Mouse (Mus musculus) MEL-GATA-1-ER (cell line): Measurements from ENCODE around the gene Ncln.

Source experiments
- DNase-seq: peaks from one replicate; pipeline ENCODE4 v3.0.0-alpha.2; 2012; ENCODE audit warnings: low read depth; ENCODE audit errors: extremely low read depth

Ncln gene

DNA sequence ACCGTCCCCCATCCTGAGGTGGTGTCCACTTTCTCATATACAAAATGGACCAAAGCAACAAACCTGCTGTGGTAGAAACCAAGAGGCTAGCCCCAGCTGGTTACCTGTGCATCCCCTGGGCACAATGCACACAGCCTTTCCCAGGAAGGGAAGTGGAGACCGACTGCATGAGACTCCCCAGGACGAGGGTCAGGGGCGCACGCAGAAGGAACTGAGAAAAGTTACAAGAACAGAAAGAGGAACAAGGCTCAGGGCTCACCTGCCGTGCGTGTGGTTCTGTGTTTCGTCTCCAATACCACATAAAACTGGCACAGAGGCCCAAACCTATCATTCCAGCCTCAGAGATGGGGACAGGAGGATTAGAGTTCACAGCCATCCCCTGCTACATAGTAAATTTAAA, 21.0 kb upstream of the Ncln start:
- no peak for DNase-seq

DNA sequence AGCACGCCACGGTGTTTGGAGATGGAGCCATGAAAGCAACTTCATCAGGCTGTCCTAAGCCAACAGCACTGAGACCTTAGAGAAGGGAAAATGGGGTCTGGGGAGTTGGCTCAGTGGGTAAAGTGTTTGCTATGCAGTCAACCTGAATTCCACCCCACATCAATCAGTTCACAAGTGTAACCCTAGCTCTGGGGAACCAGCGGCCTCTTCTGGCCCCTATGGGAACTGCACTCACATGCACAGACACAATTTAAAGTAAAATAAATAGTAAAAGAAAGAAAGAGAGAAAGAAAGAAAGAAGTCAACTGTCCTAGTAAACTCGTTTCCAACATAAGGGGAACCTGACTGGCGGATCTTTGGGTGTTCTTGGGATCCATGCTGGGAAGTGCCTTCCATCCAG, 17.6 kb upstream of the Ncln start:
- no peak for DNase-seq

DNA sequence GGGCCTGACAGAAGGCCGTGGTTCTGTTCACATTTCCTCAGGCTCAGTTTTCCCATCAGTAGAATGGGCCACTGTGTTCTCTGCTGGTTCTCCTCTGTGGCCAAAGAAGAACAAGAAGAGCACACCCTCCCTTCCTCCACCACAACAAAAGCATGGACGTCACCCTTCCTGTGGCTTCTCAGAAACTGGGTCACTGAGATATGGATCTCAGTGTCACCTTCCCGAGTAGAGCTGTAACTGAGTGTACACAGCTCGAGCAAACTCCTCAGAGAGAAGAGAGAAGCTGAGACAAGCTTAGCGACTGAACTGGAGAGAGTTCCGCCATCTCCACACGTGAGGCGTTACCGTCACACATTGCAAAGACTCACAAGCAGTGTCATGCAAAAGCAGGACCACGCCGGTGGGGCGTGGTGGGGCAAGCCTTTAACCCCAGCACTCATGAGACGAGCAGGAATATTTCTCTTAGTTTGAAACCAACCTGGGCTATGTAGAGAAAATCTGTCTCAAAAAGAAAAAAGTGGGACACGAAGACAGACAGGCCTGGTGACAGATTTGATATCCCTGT, 14.1 kb upstream of the Ncln start:
- DNase-seq = no peak

DNA sequence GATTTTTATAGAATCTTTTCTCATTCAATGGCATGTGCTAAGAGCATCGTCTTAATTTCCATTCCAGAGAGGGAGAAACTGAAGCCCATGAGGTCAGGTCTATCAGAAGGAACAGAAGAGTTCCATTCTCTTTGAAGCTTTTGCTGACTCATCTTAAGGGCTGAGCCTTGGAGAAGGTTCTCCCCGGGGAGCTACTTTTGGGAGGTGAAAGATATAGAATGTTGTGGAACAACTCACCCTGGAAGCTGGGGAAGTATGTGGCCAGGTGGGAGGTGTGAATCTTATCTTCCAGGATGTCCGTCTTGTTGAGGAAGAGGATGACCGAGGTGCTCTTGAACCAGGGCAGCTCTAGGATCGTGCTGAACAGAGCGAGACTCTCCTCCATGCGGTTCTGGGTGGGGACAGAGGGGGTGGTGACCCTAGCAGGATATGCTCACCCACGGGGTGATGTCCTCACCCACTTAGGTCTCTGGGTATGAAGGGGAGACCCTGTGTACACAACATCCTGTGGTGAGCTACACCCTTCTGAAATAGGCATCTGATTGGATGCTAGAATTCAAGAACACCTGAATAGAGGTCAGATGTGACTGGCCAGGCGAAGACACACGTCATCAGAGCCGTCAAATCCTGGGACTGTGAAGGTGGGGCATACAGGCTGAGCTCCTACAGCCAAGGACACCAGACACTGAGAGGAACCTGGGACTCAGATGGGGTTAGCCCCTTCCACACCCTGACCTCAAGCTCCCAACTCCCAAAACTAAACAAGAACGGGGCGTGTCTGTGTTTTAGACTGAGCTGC, 11.7 kb upstream of the Ncln start:
- DNase-seq = no peak

DNA sequence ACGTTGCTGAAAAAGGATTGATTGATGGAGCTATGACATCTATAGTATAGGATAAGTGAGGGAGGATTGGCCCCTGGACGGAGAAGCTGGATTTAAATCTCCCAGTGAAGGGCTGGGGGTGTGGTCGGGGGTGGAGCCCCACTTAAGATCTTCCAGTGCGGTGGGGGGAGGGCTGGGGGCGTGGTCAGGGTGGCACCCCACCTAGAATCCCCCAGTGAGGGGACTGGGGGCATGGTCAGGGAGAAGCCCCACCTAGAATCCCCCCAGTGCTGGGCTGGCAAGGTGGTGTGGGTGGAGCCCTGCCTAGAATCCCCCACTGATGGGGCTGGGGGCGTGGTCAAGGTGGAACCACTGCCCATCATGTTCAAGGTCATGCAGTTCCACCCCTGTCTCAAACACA, 10.9 kb upstream of the Ncln start:
- DNase-seq = no peak

DNA sequence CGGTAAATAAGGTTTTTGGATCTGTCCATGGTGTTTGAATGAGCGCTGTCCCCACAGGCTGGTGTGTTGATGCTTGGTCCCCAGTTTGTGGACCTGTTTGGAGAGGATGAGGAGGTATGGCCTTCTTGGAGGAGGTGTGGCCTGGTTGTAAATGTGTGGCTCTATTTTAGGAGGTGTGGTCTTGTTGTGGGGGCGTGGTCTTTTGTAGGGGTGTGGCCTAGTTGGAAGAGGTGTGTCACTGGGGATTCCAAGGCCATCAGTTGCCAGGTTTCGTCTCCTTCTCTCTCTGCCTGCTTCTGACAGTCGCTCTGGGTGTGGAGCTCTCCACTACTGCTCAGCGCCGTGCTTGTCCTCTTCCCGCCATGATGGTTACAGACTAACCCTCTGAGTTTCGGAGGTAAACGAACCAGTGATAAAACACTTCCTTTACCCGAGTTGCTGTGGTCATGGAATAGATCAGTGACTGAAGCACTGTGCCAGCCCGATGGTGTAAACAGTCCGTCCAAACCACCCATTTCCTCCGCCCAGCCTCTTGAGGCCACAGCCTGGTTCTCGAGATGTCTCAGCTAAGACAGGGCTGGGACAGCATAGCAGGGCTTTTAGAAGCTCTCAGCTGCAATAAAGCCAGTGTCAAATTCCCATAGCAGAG, 8.9 kb upstream of the Ncln start:
- no peak for DNase-seq

DNA sequence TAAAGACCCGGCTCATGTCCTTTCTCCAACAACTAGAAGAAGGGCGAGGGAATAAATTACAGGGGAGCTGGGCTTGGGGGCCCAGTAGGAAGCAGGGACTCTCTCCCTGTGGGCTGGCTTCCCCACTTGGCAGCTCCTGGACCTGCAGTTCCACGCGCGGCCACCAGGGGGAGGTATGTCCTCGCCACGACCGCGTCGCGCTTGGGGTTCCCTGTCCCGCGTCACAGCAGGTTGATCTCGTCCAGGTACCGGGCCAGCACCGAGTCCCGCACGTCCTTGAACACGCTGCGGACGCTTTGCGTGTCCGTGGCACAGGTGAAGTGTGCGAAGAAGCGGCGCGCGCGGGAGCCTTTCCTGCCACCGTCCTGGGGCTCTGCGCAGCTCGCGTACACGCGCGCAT, 6.5 kb upstream of the Ncln start:
- DNase-seq = no peak

DNA sequence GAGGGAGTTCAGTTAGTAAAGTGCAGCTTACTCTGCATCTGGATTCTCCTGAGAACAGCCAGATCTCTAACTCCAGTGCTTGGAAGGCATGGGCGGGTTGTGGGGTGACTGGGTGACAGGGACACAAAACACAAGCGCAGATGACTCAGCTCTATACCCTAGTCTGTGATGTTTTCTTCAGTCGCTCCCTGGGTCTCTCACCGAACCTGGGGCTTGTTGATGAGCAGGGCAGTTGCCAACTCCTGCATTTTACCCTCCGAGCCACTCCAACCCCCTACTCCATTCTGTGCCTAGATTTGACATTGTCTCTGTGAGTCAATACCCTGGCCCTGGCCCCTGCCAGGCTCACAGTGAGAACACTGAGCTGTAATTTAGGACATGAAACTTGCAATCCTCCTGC, 5.7 kb upstream of the Ncln start:
- DNase-seq = no peak

DNA sequence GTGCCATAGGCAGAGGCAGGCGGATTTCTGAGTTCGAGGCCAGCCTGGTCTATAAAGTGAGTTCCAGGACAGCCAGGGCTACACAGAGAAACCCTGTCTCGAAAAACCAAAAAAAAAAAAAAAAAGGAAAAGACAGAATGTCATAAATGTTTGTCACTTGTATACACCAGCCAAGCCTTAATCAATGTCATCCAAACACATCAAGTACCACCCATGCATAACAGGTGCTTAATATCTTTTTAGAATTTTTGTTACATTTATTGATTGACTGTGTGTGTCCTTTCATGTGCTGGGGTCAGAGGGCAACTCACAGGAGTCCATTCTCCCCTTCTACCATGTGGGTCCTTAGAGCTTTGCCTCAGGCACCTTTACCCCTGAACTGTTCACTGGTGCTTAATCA, 3.8 kb upstream of the Ncln start, which contains the start of gene S1pr4:
S1pr4 (minus strand) TSS at position 101 of the 400 bp plus-strand sequence.
- DNase-seq = no peak

DNA sequence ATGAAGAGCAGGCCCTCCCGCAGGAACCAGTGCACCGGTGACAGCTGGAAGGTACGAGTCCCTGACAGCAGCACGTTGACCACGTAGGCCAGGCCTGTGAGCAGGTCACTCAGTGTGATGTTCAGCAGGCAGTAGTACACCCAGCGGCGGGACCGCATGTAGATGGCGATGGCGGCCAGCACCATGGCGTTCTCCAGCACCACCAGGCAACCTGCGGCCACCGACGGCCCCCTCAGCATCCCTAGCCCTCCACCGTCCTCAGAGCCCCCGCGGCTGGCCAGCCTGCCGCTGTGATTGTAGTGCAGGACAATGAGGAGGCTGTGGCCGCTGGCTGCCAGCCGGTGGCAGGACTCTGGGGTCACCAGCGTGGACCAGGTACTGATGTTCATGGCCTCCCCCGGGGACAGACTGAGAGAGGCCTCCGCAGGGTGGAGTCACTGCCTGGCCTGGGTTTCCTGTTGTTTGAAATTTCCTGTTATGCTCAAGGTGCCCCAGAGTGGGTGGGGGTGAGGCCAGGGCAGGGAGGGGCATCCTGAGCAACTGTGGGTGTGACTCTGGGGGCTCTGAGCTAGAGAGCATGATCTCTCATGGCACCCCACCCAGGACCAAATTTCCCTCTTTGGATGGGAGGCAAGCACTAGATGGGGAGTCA, 3.2 kb upstream of the Ncln start:
- no peak for DNase-seq

DNA sequence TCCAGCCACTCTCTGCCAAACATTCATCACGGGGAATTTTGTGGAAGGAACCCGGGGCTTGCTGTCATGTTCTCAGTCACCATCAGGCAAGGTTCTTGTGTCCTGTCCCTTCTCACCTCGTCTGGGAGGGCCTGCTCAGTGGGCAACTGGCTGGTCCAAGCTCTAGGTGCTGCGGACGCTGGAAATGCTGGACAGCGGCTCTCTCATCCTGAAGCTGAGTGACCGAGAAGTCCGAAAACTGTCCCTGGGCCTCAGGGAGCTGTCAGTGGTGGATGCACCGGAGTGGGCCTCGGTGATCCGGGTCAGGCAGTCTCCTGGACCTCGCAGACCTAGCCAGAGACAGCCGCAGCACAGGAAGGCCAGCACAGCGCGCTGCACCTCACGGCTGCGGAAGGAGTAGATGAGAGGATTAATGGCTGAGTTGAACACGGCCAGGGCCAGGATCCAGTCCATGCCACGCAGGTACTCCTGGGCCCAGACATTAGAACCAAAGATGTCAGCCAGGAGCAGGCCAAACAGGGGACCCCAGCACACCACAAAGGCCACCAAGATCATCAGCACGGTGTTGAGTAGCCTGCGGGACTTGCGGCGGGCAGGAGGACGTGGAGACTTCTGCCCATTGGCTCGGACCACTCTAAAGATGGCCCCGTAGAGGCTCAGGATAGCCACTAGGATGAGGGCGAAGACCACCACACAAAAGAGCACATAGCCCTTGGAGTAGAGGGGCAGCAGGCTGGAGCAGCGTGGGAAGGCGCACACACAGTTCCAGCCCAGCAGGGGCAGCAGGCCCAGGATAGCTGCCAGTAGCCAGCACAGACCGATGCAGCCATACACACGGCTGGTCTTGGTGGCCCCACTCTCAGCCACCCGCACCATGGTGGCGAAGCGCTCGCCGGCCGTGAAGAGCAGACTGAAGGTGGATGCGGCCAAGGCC, 2.4 kb upstream of the Ncln start:
- no peak for DNase-seq

DNA sequence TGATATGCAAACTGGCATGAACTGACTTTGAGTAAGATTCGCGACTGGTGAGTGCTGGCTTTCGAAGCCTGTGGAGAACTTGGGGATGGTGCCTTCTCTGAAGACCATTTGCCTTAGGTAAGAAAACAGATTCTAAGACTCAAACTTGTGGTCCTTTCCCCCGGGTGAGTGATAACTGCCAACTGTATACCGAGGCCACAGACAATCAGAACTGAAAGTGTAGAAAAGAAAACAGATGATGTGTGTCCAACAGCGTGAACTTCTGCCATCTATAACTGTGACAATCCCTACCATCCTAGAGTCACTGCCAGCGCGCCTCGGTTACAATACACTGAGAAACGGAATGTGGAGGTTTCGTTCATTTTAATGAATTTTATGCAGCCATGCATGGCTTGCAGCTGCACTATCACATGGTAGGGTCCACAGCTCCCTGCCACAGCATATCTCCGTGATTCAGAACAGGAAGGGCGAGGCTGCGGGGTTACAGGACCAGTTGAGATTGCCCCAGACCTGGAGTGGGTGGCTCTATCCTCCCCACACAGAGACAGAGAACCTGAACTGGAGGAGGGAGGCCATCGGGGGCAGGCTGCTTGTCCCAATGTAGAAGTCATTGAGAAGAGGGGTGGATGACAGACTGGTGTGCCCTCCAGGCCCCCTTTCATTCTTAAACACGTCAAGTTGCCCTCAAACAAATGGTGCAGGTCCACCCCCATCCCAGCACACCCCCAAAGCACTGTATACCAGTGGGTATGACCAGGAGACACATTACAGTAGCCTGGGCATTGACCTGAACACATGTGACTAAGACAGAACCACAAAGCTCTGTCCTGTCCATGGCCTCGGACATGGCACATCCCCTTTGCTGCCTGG, 1.4 kb upstream of the Ncln start:
- peak; percentile 67 for DNase-seq

DNA sequence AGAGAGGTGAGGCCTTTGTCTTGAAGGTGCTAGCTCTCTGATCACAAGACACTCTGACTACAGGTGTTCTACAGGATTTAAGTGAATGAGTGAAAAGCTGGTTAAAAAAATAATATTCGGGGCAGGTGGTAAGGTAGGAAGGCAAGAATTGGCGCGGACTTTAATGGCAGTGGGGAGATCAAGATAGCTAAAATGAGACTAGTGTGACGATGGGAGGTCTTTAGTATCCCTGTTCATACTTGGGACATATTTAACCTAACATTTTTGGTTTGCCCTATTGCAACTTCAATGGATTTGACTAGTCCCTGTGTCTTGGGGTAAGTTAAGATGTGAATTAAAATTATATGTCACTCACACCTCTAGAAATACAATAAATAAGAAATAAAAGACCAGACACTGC, 777 bp upstream of the Ncln start:
- DNase-seq = no peak

DNA sequence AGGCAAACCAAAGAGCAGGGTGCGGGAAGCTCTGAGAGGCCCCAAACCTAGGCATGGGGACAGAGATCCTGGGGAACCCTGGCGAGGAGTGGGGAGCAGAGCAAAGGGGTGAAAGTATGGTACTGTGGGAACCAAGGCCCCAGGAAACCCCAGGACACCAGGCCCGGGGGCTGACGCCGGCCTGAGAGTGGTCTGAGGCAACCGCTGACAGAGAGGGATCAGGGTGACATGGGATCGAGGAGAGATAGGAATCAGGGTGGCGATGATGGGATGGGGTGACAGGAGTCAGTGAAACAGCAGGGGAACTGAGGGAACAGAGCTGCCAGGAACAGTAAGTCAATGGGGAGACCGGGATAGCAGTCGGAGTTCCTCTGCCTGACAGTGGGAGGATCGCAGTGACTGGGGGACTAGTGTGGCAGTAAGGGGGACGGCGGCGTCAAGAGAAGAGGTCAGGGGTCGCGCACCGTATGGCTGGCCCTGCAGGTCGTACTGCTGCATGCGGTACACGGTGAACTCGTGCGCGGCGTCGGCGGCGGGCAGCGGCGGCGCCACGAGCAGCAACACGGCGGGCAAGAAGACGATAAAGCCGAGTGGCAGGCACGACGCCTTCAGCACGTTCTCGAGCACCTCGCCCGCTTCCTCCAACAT, 452 bp downstream of the Ncln start:
- DNase-seq = no peak

DNA sequence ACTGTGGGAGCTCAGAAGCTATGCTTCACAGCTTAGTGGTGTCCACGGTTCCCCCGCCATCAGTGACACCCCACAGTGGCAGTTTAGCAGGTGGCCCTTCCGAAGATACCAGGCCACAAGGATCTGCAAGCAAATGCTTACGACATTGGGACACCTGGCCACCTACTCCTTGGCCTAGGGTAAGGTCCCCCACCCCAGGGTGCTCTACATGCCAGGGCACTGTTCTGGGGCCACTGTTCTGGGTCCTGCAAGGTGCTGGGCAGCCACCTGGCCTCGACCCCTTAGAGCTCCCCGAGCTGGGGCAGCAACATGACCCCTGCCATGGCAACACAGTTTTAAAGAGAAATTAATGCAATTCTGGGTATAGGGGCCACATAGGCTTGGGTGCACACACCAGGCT, 1.0 kb downstream of the Ncln start:
- no peak for DNase-seq

DNA sequence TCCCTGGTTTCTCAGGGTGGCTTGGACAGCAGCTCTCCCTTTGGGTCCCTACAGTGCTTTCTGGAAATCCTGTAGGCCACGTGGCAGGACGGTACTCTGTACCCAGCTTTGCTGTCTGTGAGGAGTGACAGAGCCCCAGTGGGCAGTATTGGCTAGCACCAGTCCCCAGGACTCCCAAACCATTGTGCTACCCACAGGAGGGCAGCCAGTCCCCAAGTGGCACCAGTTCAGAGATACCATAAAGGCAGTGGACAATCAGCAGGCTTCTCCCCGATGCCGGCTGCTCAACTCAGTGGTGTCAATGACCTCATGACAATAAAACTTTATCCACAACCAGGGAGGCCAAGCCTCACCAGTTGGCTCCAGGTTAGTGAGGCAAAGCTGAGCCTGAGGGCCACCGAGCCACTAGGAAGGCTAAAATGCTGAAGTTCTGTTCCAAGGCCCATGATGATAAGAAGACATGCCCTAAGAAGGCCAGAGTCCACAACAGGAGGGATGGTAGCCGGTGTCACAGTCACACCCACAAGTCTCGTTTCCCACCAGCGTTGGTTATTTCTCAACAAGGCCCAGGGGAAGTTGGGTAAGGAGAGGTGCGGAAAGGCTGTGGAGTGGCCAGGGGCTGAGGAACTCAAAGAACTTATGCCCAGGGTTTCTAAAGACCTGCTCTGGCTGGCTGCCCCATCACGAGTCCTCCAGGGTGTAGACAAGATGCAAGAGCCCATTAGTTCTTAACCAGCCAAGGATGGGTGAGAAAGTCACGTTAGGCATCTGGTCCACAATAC, 1.7 kb downstream of the Ncln start:
- no peak for DNase-seq

DNA sequence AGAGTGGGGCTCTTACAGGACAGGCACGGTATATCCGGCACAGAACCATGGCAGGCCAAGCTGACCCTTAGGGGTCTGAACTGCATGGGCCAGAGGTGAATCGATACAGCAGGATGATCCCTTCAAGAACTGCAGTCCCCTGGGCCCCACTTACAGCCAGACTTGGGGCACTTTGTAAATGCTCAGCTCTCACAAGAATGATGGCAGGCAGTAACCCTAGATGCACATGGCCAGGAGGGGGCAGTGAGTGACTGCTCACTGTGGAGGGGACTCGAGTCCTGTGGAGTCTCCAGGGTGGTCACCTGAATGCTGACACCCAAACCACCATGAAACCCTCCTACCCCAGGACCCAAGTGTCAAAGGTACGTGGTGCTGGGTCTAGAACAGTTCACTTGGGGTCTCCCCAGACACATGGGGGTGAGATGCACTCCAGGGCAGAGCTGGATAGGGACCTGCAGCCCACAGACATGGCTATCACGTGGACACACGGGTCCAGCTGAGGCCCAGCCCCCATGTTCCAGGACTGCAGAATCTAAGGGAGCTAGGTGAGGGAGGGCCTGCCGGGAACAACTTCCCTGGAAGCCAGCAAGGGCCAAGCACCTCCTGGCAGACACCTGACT, 2.5 kb downstream of the Ncln start:
- no peak for DNase-seq

DNA sequence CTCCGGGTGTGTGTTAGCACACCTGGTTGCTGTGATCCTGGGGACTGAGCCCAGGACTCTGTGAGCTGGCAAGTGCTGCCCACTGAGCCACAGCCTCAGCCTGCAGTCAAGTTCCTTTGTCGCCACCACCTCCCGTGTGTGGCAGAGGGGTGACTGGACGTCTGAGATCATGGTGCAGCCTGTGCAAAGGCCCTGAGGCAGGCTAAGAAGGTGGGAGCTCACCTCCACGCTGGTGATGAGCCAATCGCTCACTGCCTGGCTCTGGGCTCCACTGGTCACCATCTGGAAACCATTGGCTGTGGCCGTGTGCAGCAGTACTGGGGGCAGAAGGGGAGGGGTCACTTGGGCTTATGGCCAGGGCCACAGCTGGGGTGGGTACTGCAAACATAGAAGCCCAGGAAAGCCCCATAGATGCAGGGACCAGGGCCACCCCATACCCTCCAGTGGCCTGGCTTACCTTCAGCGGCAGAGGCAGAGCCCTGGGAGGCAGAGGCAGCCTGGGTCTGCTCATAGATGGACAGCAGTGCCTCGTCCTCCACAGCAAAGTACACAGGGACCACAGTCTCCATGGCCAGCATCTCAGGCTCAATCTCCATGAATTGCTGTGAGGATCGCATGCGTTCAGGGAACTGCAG, 3.5 kb downstream of the Ncln start:
- no peak for DNase-seq
